Mouse (Mus musculus): ENCODE measurements at regions not wholly inside any gene's neighbourhood (a gene's known extent, or its start where the extent isn't known, plus 50 kb on each side); places are given as distances from the start of the nearest gene placed in this dataset.

DNA sequence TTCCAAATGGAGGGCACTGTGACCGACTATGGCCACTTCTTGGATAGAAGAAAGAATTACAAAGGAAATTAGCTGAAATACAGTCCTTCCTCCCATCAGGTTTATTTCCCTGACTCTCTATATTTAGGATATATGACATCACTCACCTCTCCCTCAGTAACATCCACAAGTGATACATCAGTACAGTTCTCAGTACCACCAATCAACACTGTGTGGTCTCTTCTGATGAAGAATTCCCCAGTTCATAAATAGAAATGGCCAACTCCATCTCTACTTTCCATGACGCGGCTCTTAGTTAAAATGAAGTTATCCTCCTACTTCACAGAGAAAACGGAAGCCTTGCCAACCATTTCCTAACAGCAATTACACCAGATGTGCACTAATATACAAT, 208.3 kb upstream of the Dio2 start:
- H3K27me3 ChIP-seq (ENCODE audit: insufficient read depth, low read length), result no peaks in the 10 kb centered on the region
- TF ChIP-seq CTCF (IDR thresholded peaks at IDR 0.05), result no peak
- H3K9me3 ChIP-seq (ENCODE audit: low read length), result no peaks in the 10 kb centered on the region
- H3K9ac ChIP-seq (replicated peaks; ENCODE audit: low read length, poor library complexity, severe bottlenecking), result no peak overlapping the region
- no peak overlapping the region for H3K4me2 ChIP-seq (ENCODE audit: low read depth, low read length, poor library complexity, severe bottlenecking)
- H3K4me3 ChIP-seq (ENCODE audit: low read depth, low read length), result no peak overlapping the region
- DNase-seq (ENCODE audit: low spot score) (no peak), ATAC-seq (ENCODE audit: low FRiP score) (no peak)
- H3K4me1 ChIP-seq (ENCODE audit: insufficient read depth, low read length), result no peaks in the 10 kb centered on the region
- 90% methylated on average over 4 of the region's 4 CpGs for WGBS
- no peak overlapping the region for H3K27ac ChIP-seq (ENCODE audit: low read depth, low read length)
- no peaks in the 10 kb centered on the region for H3K36me3 ChIP-seq (ENCODE audit: insufficient read depth, low read length)

DNA sequence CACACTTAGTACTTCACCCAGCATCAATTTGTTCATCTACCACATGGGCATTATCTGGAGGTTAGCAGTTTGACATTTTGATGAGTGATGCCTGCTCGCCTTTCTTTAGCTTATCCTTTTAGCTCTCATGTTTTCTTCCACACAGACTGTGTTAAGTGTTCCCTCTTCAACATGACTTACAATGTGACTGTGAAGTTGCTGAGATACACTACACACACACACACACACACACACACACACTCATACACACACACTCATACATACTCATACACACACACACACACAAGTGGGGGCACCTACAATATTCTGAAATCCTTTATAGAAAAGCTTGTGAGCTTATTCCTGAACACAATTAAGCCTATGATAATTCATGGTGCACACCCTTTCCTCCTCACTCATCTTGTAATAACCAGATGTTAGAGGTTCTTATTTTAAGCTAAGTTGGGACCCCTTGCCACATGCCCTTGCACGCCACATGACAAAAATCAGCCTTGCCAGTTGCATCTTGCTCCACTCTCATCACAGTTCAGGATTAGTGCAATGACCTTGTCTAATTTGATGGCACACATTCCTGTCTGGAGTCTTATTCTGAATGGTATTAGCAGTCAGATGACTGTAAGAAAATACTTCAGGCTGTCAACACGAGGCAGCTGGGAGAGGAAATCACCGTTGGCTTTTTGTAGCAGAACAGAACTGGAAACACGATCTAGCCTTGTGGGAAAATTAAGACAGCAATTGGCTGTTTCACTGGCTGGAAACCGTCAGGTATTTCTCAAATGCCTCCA, 207.7 kb upstream of the Dio2 start:
- H3K4me2 ChIP-seq (ENCODE audit: low read depth, low read length, poor library complexity, severe bottlenecking), result no peak overlapping the region
- H3K9ac ChIP-seq (replicated peaks; ENCODE audit: low read length, poor library complexity, severe bottlenecking), result no peak overlapping the region
- DNase-seq (ENCODE audit: low spot score), result no peak
- 59% methylated on average over 6 of the region's 6 CpGs for WGBS
- H3K9me3 ChIP-seq (ENCODE audit: low read length), result no peaks in the 10 kb centered on the region
- H3K27me3 ChIP-seq (ENCODE audit: insufficient read depth, low read length), result no peaks in the 10 kb centered on the region
- H3K27ac ChIP-seq (ENCODE audit: low read depth, low read length), result no peak overlapping the region
- H3K4me3 ChIP-seq (ENCODE audit: low read depth, low read length), result no peak overlapping the region
- no peak for ATAC-seq (ENCODE audit: low FRiP score)
- no peak for TF ChIP-seq CTCF (IDR thresholded peaks at IDR 0.05)
- no peaks in the 10 kb centered on the region for H3K4me1 ChIP-seq (ENCODE audit: insufficient read depth, low read length)
- H3K36me3 ChIP-seq (ENCODE audit: insufficient read depth, low read length), result no peaks in the 10 kb centered on the region

DNA sequence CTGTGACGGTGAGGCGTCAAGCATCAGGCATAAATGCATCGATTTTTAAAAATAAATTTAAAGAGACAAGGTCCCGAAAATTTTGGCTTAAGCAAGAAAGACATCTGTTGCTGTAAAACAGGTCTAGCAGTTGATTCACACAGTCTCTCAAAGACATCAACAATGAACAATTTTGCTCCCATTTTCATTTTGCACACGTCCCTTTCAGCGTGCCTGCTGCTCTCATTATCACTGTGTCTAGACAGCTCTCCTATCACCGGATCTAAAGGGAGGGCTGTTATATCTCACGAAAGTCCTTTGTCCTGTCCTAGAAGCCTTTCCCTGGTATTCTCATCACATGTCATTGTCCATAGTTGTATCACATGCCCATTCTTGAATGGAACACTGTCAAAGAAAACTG, 194.4 kb upstream of the Dio2 start:
- 91% methylated on average over 8 of the region's 8 CpGs for WGBS
- Histone ChIP-seq H3K27ac (ENCODE audit: low read depth, low read length) (no peak overlapping the region), H3K4me2 (ENCODE audit: low read depth, low read length, poor library complexity, severe bottlenecking) (no peak overlapping the region), H3K4me1 (ENCODE audit: insufficient read depth, low read length) (no peaks in the 10 kb centered on the region), H3K27me3 (ENCODE audit: insufficient read depth, low read length) (no peaks in the 10 kb centered on the region), H3K36me3 (ENCODE audit: insufficient read depth, low read length) (no peaks in the 10 kb centered on the region), H3K4me3 (ENCODE audit: low read depth, low read length) (no peak overlapping the region), H3K9ac (replicated peaks; ENCODE audit: low read length, poor library complexity, severe bottlenecking) (no peak overlapping the region), H3K9me3 (ENCODE audit: low read length) (no peaks in the 10 kb centered on the region)
- ATAC-seq (ENCODE audit: low FRiP score) (no peak), DNase-seq (ENCODE audit: low spot score) (no peak)
- TF ChIP-seq CTCF (IDR thresholded peaks at IDR 0.05), result no peak

DNA sequence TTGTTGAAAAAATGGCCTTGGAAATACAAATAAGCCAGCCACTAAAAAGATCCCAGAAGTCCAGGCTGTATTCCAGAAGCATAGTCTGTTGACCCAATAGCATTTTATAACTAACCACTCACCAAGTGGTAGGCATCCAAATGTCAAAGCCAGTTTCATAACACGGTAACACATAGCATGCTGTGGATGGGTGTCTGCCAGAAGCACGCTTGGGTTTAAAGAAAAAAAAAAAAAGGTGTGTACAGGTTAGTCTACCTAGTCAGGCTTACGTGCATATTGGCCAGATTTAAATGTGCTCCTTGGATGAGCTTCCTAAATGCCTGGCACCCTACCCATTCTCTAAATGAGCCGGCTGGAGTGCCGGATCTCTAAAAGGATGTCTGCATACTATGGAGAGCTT, 194.0 kb upstream of the Dio2 start:
- Histone ChIP-seq H3K27me3 (ENCODE audit: insufficient read depth, low read length) (no peaks in the 10 kb centered on the region), H3K9ac (replicated peaks; ENCODE audit: low read length, poor library complexity, severe bottlenecking) (no peak overlapping the region), H3K4me2 (ENCODE audit: low read depth, low read length, poor library complexity, severe bottlenecking) (no peak overlapping the region), H3K4me3 (ENCODE audit: low read depth, low read length) (no peak overlapping the region), H3K4me1 (ENCODE audit: insufficient read depth, low read length) (no peaks in the 10 kb centered on the region), H3K9me3 (ENCODE audit: low read length) (no peaks in the 10 kb centered on the region), H3K27ac (ENCODE audit: low read depth, low read length) (no peak overlapping the region), H3K36me3 (ENCODE audit: insufficient read depth, low read length) (no peaks in the 10 kb centered on the region)
- no peak for TF ChIP-seq CTCF (IDR thresholded peaks at IDR 0.05)
- 89% methylated on average over 5 of the region's 5 CpGs for WGBS
- ATAC-seq (ENCODE audit: low FRiP score), result no peak
- no peak for DNase-seq (ENCODE audit: low spot score)

DNA sequence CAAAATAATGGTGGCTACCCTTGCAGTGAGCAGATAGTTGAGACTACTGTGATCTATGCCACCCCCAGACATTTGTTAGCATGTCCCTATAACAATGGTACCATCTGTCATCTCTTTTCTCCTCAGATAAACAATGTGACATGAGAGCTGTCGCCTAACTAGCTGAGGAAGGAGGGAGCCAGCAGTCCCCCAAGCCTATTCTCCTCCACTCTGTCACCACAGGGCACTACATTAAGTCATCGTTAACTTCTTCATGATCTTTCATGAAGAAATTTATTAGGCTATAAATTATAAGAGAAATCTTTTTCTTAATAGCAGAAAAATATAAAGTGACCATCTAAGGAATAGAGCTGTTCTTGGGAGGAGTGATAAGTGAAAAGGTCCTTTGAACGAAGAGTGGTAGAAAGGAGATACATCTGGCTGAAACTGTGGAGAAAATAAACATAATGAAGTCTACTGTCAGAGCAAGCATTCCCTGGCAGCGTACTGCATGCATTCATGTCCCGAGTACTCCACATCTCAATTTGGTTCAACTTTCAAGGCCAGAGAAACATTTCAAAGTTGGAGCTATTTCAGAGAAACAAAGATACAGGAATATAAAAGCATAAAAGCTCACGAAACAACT, 192.0 kb upstream of the Dio2 start:
- DNase-seq (ENCODE audit: low spot score), result no peak
- no peaks in the 10 kb centered on the region for H3K36me3 ChIP-seq (ENCODE audit: insufficient read depth, low read length)
- H3K4me1 ChIP-seq (ENCODE audit: insufficient read depth, low read length), result no peaks in the 10 kb centered on the region
- no peak for ATAC-seq (ENCODE audit: low FRiP score)
- H3K4me3 ChIP-seq (ENCODE audit: low read depth, low read length), result no peak overlapping the region
- no peaks in the 10 kb centered on the region for H3K27me3 ChIP-seq (ENCODE audit: insufficient read depth, low read length)
- H3K4me2 ChIP-seq (ENCODE audit: low read depth, low read length, poor library complexity, severe bottlenecking), result no peak overlapping the region
- H3K9me3 ChIP-seq (ENCODE audit: low read length), result no peaks in the 10 kb centered on the region
- no peak for TF ChIP-seq CTCF (IDR thresholded peaks at IDR 0.05)
- WGBS, result 91% methylated on average over 6 of the region's 6 CpGs
- no peak overlapping the region for H3K27ac ChIP-seq (ENCODE audit: low read depth, low read length)
- no peak overlapping the region for H3K9ac ChIP-seq (replicated peaks; ENCODE audit: low read length, poor library complexity, severe bottlenecking)

DNA sequence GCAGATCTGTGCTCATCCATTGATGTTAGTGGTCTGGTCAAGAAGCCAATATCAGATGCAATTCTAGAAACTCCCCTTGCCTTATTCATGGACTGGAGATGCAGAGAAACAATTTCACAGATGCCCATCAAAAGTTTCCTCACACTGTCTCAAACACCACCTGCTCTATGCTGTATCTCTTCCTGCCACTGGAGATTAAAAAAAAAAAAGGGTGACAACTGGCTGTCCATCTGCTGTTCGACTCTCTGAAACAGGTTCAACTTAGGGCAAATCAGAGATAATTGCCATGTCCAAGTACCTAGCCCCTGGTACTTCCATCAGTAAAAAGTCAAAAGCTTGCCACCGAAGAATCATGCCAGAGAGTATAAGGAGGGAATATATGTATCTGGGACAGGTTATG, 185.4 kb upstream of the Dio2 start:
- Histone ChIP-seq H3K9me3 (ENCODE audit: low read length) (no peaks in the 10 kb centered on the region), H3K27me3 (ENCODE audit: insufficient read depth, low read length) (no peaks in the 10 kb centered on the region), H3K4me3 (ENCODE audit: low read depth, low read length) (no peak overlapping the region), H3K36me3 (ENCODE audit: insufficient read depth, low read length) (no peaks in the 10 kb centered on the region), H3K4me1 (ENCODE audit: insufficient read depth, low read length) (no peaks in the 10 kb centered on the region), H3K9ac (replicated peaks; ENCODE audit: low read length, poor library complexity, severe bottlenecking) (no peak overlapping the region), H3K27ac (ENCODE audit: low read depth, low read length) (no peak overlapping the region), H3K4me2 (ENCODE audit: low read depth, low read length, poor library complexity, severe bottlenecking) (no peak overlapping the region)
- ATAC-seq (ENCODE audit: low FRiP score) (no peak), DNase-seq (ENCODE audit: low spot score) (no peak)
- WGBS, result 91% methylated on average over 2 of the region's 2 CpGs
- TF ChIP-seq CTCF (IDR thresholded peaks at IDR 0.05), result no peak
